Mouse (Mus musculus) T-helper 1 cell (primary cell): Measurements from ENCODE around the gene Krt84.

ENCODE experiments used
- in situ Hi-C: fragments of 300-600 bp; cut with MboI, MseI; formaldehyde crosslinking; loops from one replicate; pipeline ENCODE4 v1.15.1; 2025; ENCODE audit warnings: high pct_unique_total_duplicates

The Krt84 gene

DNA sequence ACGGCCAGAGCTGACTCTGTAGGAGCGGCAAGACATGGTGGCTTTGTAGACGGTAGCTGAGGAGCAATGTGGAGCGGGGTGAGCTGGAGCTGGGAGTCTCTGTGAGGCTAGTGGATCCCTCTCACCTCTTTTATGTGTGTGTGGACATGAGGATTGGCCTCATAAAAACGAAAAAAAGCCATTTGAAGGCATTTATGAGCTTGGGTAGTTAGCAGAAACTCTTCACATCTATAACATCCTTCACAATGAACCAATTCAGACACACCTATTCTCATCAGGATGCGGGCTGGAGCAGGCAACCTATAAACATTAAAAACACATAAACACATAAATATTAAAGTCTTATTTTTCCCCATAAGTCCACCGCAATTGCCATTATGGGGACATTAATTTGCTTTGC, at the start of gene Krt84:
Krt84 (minus strand) TSS at position 101 of the 400 bp plus-strand sequence.
- in situ Hi-C loops: no loop called here

DNA sequence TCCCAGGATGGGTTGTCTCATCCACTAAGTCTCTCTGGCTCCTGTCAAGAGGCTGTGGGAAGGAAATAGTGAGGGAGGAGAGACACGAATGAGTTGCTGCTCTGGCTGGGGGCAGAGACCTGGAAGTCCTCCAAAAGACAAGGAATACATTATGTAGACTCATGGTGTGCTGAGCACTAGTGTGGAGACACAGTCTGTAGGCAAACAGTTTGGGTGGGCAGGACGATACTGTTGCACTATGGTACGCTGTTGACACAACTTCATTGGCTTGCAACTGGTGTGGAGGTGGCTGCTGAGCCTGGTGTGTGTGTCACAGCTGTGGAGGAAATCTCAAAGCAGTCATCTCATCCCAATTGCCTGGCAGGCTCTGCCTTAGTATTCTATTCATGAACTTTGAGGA, 49.1 kb upstream of the Krt84 start:
- in situ Hi-C loops: no loop called here

DNA sequence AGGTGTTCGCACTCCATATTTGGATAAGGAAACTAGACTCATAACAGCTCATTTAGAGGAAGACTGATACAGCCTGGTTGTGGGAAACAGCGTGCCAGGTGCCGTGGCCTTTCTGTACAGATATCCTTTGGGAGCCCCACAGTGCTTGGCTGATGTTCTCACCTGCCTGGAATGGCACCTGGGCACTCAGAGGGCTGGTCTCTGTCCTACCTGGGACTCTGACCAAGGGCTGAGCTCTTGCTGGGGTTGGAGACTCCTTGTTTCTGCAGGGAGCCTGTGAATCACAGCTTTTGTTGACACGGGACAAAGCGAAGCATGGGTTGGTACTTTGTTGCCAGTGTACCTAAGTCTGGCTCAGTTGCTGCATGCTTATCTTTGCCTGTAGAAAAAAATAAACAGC, 42.9 kb upstream of the Krt84 start:
- in situ Hi-C loops: no loop called here

GRCm38 (mm10) chr15:101573796-101574345, 41.3 kb upstream of the Krt84 start, which contains the start of gene Krt75:
Gene Krt75, minus strand, starts transcription at chr15:101573904.
- in situ Hi-C loops: no loop called here

DNA sequence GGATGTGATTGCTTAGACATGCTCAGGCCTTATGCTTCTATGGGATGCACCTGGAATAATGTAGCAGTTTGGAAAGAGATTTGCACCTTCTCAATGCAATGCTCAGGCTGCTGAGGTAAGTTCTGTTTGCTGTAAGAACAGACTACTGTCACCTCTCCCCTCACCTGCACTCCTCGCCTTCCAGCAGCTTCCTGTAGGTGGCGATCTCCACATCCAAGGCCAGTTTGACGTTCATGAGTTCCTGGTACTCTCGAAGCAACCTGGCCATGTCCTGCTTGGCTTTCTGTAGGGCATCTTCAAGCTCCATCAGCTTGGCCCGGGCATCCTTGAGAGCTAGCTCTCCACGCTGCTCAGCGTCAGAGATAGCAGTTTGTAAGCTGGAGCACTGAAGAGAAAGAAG, 35.2 kb upstream of the Krt84 start:
- in situ Hi-C loops: no loop called here

- in situ Hi-C loops: no loop called here
These were observed 30.2 kb upstream of the Krt84 start, which contains the start of gene Krt90 for GRCm38 (mm10) chr15:101562850-101563249. Gene Krt90, minus strand, starts transcription at chr15:101562950.

DNA sequence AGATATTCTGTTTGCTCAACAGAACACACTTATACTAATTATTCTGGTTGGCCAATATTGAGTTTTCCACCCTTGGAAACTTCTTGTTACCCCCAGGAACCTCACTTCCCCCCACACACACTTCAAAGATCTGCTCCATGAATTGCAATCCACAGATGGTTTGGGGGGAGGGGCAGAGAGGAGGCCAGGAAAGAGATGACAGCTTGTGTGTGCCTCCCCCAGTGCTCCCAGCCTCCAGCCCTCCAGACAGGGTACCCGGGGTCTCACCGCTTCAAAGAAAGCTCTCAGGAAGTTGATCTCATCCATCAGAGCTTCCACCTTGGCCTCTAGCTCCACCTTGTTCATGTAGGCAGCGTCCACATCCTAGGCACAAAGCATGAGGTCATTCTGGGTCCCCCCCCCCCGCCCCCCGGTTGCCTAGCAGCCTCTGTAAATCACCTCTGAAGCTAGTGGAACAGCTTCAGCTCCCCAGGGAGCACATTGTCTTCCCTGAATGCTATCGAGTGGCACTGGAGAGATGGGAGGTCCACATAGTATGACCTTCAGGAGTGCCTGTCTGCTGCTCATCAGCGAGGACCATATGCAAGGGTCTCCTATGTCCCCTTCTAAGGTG, 25.5 kb upstream of the Krt84 start:
- in situ Hi-C loops: no loop called here

- in situ Hi-C loops: no loop called here
These were observed 20.5 kb upstream of the Krt84 start for GRCm38 (mm10) chr15:101553169-101553568.

GRCm38 (mm10) chr15:101552188-101552587, 19.6 kb upstream of the Krt84 start:
- in situ Hi-C loops: no loop called here

- in situ Hi-C loops: no loop called here
These were observed 17.9 kb upstream of the Krt84 start, which contains the start of gene Krt82 for GRCm38 (mm10) chr15:101550567-101550966. Gene Krt82, minus strand, starts transcription at chr15:101550667.

- in situ Hi-C loops: loop anchor here (5.0 kb wide), 1 partner anchor 98 kb away; no protein-coding TSS in a partner anchor
These were observed 11.9 kb upstream of the Krt84 start for GRCm38 (mm10) chr15:101544478-101544877.

DNA sequence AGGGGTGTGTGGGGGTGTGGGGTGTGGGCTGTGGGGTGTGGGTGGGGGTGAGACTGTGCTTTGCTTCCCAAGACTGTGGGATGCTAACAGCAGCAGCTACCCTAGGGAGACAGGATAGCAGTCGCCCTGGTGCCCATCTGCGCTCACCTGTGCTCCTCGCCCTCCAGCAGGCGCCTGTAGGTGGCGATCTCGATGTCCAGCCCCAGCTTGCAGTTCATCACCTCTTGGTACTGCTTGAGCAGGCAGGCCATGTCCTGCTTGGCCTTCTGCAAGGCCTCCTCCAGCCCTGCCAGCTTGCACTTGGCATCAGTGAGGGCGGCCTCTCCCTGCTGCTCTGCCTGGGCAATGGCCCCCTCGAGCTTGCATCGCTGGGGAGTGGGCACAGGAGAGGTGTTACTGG, 9.9 kb upstream of the Krt84 start:
- in situ Hi-C loops: loop anchor here (5.0 kb wide), 1 partner anchor 100 kb away; no protein-coding TSS in a partner anchor

DNA sequence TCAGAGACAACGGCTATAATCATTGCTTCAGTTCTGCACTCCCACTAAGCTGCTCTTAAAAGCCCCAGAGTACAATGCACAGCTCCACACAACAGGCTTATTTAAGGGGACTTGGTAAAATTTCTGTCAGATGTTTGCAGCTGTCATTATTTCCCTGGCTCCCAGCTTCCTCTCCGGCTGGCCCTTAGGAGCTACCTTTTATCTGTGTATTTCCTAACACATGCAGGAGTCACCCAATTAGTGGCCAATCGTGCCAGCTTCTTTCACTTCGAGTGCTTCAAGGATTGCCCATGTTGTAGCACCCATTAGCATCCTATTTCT, 5.9 kb upstream of the Krt84 start:
- in situ Hi-C loops: loop anchor here (5.0 kb wide), 1 partner anchor 509 kb away; no protein-coding TSS in a partner anchor

DNA sequence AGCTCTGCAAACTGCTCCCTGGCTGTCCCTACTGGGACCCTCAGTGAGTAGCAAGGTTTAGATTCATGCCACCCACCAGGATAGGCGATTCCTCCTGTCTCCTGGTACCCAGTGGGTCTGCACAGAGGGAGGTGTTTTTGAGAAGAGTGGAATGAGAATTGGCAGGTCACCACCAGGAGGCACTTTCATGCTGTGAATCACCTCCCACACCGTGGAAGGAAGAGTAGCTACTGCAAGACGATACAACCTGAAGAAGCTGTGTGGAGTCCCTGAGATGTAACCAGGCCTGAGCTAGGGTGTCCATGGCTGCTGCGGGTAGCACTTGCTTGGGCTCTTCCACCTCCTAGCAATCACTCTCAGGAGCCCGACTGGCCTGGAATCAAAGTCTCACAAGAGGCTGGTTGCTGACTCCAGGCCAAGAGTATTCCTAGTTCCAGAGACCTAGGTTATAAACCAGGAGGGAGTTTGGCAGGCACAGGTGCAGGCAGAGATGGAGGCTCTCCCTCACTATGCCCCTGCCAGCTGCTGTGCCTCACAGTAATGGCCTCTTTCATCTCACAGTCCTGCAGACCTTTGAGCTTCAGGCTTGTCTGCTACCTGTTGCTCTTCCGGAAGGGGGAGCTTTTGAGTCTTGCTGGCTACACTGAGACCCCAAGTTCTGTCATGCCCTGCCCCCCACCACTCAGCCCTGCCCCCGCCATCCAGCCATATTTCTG, 5.4 kb upstream of the Krt84 start:
- in situ Hi-C loops: loop anchor here (5.0 kb wide), 1 partner anchor 509 kb away; no protein-coding TSS in a partner anchor

DNA sequence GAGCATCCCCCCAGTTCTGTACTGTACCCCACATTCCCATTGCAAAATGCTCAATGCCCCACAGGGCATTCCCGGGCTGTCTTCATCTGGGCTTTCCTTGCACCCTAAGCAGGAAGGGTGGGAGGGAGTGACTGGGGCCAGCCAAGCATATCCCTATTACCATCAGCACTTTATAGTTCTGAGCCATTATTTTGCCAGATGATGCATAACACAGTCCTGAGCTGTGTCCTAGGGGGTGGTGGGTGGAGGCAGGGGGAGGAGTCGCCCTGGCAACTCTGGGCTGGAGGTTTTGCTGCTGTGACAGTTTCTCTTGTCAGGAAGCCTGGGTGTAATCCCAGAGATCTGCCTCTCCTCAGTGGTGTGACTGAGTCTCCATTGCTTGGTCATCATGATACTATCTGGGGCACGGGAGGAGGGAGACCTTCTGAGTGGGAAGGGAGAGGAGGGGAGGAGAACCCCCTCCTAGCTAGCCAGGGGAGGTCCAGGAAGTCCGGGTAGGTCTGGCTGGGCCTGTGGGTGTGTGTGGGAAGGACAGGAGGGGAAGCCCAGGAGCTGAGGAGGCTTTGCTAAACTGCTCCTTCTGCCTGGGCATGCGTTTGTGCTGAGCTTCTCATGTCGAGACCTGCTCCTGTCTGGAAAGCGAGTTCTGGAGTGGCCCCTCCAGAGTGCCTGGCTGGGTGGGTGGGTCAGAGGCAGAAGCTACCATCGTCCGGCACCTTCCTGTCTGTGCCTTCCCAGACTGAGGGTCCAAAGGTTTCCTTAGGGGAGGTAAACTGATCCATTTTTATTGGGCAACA, 3.6 kb upstream of the Krt84 start:
- in situ Hi-C loops: loop anchor here (5.0 kb wide), 1 partner anchor 511 kb away; no protein-coding TSS in a partner anchor

DNA sequence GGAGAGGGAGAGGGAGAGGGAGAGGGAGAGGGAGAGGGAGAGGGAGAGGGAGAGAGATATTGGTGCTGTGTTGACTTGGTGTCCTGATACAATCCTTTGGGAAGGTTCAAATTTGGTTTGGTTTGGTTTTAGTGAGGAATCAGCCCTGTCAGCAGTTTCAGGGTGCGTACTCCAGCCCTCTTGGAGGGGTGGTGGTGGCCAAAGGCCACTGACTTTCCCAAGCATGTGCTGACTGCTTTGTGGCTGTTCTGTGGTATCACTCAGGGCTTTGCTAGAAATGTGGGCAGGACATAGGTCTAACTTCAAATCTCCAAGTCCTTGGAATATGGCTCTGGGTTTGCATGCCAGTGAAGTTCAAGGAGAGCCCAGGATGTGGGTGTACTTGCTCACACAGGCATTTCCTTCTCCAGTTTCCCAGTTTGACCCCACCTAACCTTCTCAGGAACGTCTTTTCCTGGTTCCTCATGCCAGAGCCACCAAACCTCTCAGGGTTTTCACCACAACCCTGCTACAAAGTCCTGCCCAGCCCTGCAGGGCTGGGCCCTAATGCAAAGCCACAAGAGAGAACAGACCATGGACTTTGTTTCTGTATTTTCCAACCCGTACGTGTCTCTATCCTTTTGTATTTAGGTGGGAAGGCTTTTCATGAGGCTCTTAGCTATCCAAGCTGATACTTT, 9.9 kb downstream of the Krt84 start:
- in situ Hi-C loops: no loop called here

DNA sequence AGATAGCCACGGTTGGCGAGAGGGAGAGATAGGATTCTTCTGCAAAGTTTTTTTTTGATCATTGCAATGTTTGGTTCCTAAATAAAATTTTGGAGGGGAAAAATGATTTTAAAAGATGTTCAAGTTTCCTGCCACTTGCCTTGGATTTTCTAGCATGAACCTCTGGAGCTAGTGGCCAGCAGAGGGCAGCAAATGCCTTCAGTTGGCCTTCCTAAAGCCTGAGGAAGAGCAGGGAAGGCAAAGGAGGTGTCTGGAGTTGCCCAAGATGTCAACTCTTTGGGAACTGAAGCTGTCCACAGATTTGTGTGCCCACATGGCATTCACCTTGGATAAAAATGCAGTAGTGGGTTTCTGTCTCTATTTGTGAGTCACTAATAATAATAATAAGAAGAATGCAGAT, 12.8 kb downstream of the Krt84 start:
- in situ Hi-C loops: loop anchor here (5.0 kb wide), 1 partner anchor 87 kb away; no protein-coding TSS in a partner anchor

- in situ Hi-C loops: loop anchor here (5.0 kb wide), 1 partner anchor 85 kb away; no protein-coding TSS in a partner anchor
These were observed 15.5 kb downstream of the Krt84 start, which contains the start of gene Gm49425 for GRCm38 (mm10) chr15:101517161-101517560. Gene Gm49425, minus strand, starts transcription at chr15:101517261.

DNA sequence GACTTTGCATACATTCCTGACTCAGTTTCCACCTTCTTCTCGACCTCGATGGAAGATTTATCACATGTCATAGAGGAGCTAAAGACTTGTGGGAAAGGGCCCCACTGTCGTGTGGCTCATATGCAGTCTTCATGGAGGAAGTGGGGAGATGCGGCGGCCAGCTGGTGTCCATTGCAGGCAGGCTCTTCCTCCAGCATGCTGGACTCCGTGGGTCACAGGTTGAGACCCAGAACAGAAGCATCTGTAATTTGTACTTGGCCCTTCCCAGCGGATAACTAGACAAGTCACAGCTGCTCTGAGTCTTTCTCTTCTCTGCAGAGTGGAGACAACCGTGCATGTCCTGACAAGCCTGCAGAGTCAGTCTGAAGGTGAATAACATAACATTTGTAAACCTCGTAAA, 24.4 kb downstream of the Krt84 start:
- in situ Hi-C loops: no loop called here

DNA sequence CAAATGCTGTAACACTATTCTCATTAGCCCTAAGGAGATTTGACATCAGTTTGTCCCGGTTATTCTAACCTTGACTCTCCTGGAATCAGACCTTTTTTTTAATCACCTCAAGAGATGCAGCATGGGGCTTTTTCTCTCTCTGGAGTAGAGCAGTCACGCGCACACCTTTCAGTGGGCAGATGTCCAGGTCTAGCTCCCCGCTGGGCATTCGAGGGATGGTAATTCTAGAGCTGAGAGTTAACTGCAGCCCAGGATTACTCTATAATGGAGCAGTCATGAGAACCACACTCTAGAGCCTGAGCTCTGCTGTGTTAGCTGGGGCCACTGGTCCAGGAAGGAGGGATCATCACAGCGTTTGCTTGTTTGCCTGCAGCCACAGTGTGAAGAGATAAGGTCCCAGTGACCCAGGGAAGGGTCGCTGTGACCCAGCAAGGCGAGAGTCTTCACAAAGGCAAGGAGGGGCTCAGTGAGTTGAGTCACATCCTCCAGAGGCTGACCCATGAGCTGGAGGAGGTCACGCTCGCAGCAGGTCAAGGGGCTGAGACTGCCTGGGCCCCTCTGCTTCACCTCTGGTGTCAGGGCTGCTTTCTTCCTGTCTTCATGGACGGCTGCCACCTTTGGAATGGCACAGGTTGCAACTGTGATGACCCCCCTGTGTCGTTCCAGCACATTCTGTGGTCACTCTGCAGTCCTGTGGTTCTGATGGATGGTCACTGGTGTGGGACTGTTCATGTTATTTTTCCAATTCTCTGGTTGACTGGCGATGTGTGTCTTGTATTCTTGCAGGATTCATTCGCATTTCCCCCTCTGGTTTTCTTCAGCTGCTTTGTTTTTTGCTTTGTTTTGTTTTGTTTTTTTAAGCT, 25.5 kb downstream of the Krt84 start:
- in situ Hi-C loops: no loop called here
